Mouse (Mus musculus) gastrocnemius, postnatal 25 days (tissue): ENCODE data around the gene Micall2. TPM values are rescaled to one million over a fixed set of nuclear protein-coding genes. Genes with fewer than 3 reads are reported as not detected.
A peak's percentile ranks its signal among the peaks of the same experiment; 100 is the strongest.
"Not testable (repeated sequence)": the region's sequence is repeated elsewhere in the genome, so short reads cannot be mapped to it uniquely, and the experiment has no call there.

Experiments used
- DNase-seq: peaks from one replicate; pipeline ENCODE4 v3.0.0; 2022
- total RNA-seq, 2 experiments: library from RNA; stranded (reverse); gene quantifications; 1 replicate in 1 of 2; 2 replicates in 1 of 2; pipeline ENCODE4 v1.2.3; 2021

Micall2 gene
- total RNA-seq, 2 experiments from 2014 or later: 0.64 to 1.3 TPM

- DNase-seq: no peak
These were observed 5.2 kb downstream of the Micall2 start for GRCm38 (mm10) chr5:139730712-139731486.

GRCm38 (mm10) chr5:139727261-139727660 is 8.9 kb downstream of the Micall2 start:
- no peak for DNase-seq

GRCm38 (mm10) chr5:139726186-139726585 is 9.9 kb downstream of the Micall2 start:
- no peak for DNase-seq

GRCm38 (mm10) chr5:139724336-139725116 is 11.6 kb downstream of the Micall2 start:
- DNase-seq: peak; percentile 57

- no peak for DNase-seq
These were observed 13.0 kb downstream of the Micall2 start for GRCm38 (mm10) chr5:139723113-139723512.

- no peak for DNase-seq
These were observed 13.4 kb downstream of the Micall2 start for GRCm38 (mm10) chr5:139722709-139723108.

- DNase-seq: no peak
These were observed 17.2 kb downstream of the Micall2 start for GRCm38 (mm10) chr5:139718949-139719348.

- no peak for DNase-seq
These were observed 17.6 kb downstream of the Micall2 start for GRCm38 (mm10) chr5:139718540-139718939.

GRCm38 (mm10) chr5:139717723-139718122 is 18.4 kb downstream of the Micall2 start:
- peak; percentile 33 for DNase-seq

GRCm38 (mm10) chr5:139706496-139706895 is 29.6 kb downstream of the Micall2 start:
- DNase-seq: no peak

GRCm38 (mm10) chr5:139702905-139703304 is 33.2 kb downstream of the Micall2 start:
- DNase-seq: no peak

- DNase-seq: no peak
These were observed 33.9 kb downstream of the Micall2 start for GRCm38 (mm10) chr5:139702236-139702635.

- no peak for DNase-seq
These were observed 39.2 kb downstream of the Micall2 start for GRCm38 (mm10) chr5:139696954-139697353.

GRCm38 (mm10) chr5:139695876-139696275 is 40.3 kb downstream of the Micall2 start:
- not testable (repeated sequence) for DNase-seq

GRCm38 (mm10) chr5:139694989-139695571 is 41.1 kb downstream of the Micall2 start:
- no peak for DNase-seq

- DNase-seq: no peak
These were observed 41.7 kb downstream of the Micall2 start for GRCm38 (mm10) chr5:139694292-139694988.

- DNase-seq: no peak
These were observed 45.3 kb downstream of the Micall2 start for GRCm38 (mm10) chr5:139690791-139691190.

- no peak for DNase-seq
These were observed 47.8 kb downstream of the Micall2 start for GRCm38 (mm10) chr5:139688356-139688755.

- DNase-seq: no peak
These were observed 48.5 kb downstream of the Micall2 start for GRCm38 (mm10) chr5:139687646-139688045.

GRCm38 (mm10) chr5:139686530-139687249 is 49.4 kb downstream of the Micall2 start:
- no peak for DNase-seq

- no peak for DNase-seq
These were observed 52.9 kb downstream of the Micall2 start for GRCm38 (mm10) chr5:139683228-139683627.

- DNase-seq: no peak
These were observed 53.5 kb downstream of the Micall2 start for GRCm38 (mm10) chr5:139682631-139682977.
